7 mouse cellular contexts compared by ENCODE assay signal in genomic region chr9:108691846-108692225, GRCm38 (mm10). TPM values are rescaled to one million over a fixed set of nuclear protein-coding genes. Genes with fewer than 3 reads are reported as not detected.
A peak's percentile ranks its signal among the peaks of the same experiment; 100 is the strongest.
DNase-seq lines count a peak whose midpoint lies in the region; ATAC-seq and TF ChIP-seq lines count a peak whose summit lies in the region.

No protein-coding gene starts in this region.

- intact Hi-C loops in heart, adult 2 months (cut with DNase I): loop anchor here (5.0 kb wide), 1 partner anchor 45 kb away; the partner anchor contains the start of gene Arih2

- no peaks in the 10 kb centered on the region for H3K9me3 ChIP-seq in embryonic facial prominence, embryonic 13.5 days
- no peaks in the 10 kb centered on the region for H3K9me3 ChIP-seq in limb, embryonic 13.5 days
- no peaks in the 10 kb centered on the region for H3K9me3 ChIP-seq in midbrain, embryonic 15.5 days

- H3K27me3 ChIP-seq in embryonic facial prominence, embryonic 13.5 days: no peaks in the 10 kb centered on the region
- H3K27me3 ChIP-seq in heart, adult 2 months (ENCODE audit: control insufficient read depth, insufficient read depth, low read length): no peaks in the 10 kb centered on the region
- no peaks in the 10 kb centered on the region for H3K27me3 ChIP-seq in limb, embryonic 13.5 days
- no peaks in the 10 kb centered on the region for H3K27me3 ChIP-seq in midbrain, embryonic 15.5 days (replicated peaks)

- DNase-seq in adrenal gland, postnatal 36 days: peak; percentile 94 to 96
- DNase-seq in heart, adult 2 months: peak; percentile 92 to 94
- peak; percentile 88 to 90 for DNase-seq in kidney, adult 8-10 months
- DNase-seq in spleen, adult 18-20 months: peak; percentile 70 to 84

- peak overlapping the region; percentile 90 for H3K4me2 ChIP-seq in embryonic facial prominence, embryonic 13.5 days
- H3K4me2 ChIP-seq in limb, embryonic 13.5 days (replicated peaks): peak overlapping the region; percentile 88
- H3K4me2 ChIP-seq in midbrain, embryonic 15.5 days: peak overlapping the region; percentile 80

- peak overlapping the region; percentile 57 for H3K27ac ChIP-seq in embryonic facial prominence, embryonic 13.5 days
- peak overlapping the region; percentile 77 for H3K27ac ChIP-seq in heart, adult 2 months
- H3K27ac ChIP-seq in limb, embryonic 13.5 days: peak overlapping the region; percentile 39; the same call in 1 of the 2 replicates
- peak overlapping the region; percentile 90 for H3K27ac ChIP-seq in midbrain, embryonic 15.5 days

- H3K4me3 ChIP-seq in embryonic facial prominence, embryonic 13.5 days: peak overlapping the region; percentile 81
- H3K4me3 ChIP-seq in heart, adult 2 months: peak overlapping the region; percentile 93
- H3K4me3 ChIP-seq in limb, embryonic 13.5 days: peak overlapping the region; percentile 89
- peak overlapping the region; percentile 93 for H3K4me3 ChIP-seq in midbrain, embryonic 15.5 days

- no peaks in the 10 kb centered on the region; the same call in 1 of the 2 replicates for H3K79me2 ChIP-seq in heart, adult 2 months (replicated peaks; ENCODE audit: control insufficient read depth, insufficient read depth, low read length)

- peaks cover 18% of the 10 kb centered on the region for H3K4me1 ChIP-seq in embryonic facial prominence, embryonic 13.5 days
- H3K4me1 ChIP-seq in heart, adult 2 months (ENCODE audit: control insufficient read depth, insufficient read depth, low read length): peaks cover 5% of the 10 kb centered on the region; the same call in 1 of the 2 replicates
- peaks cover 24% of the 10 kb centered on the region for H3K4me1 ChIP-seq in limb, embryonic 13.5 days
- H3K4me1 ChIP-seq in midbrain, embryonic 15.5 days: peaks cover 45% of the 10 kb centered on the region

- WGBS in embryonic facial prominence, embryonic 13.5 days: under 1% methylated on average over 34 of the region's 42 CpGs
- 3% methylated on average over 42 of the region's 42 CpGs for WGBS in heart, adult 2 months
- WGBS in limb, embryonic 13.5 days: under 1% methylated on average over 26 of the region's 42 CpGs
- under 1% methylated on average over 42 of the region's 42 CpGs for WGBS in midbrain, embryonic 15.5 days

- TF ChIP-seq POLR2A in heart, adult 2 months (IDR thresholded peaks at IDR 0.05; ENCODE audit: insufficient read depth, low read depth, low read length): 0 out of 2 replicates have a peak, but pooled peaks have one; percentile 18

- ATAC-seq in embryonic facial prominence, embryonic 13.5 days (ENCODE audit: insufficient number of reproducible peaks, insufficient read depth, low FRiP score, low TSS enrichment, low read depth): peak; percentile 83
- ATAC-seq in limb, embryonic 13.5 days (ENCODE audit: low FRiP score, low read depth): peak; percentile 91
- peak; percentile 87 for ATAC-seq in midbrain, embryonic 15.5 days (replicated peaks)

- TF ChIP-seq CTCF in heart, adult 2 months (IDR thresholded peaks at IDR 0.05): no peak

- H3K36me3 ChIP-seq in embryonic facial prominence, embryonic 13.5 days: no peaks in the 10 kb centered on the region
- peaks cover 2% of the 10 kb centered on the region; the same call in 1 of the 2 replicates for H3K36me3 ChIP-seq in heart, adult 2 months (ENCODE audit: control insufficient read depth, insufficient read depth, low read length)
- no peaks in the 10 kb centered on the region for H3K36me3 ChIP-seq in limb, embryonic 13.5 days
- H3K36me3 ChIP-seq in midbrain, embryonic 15.5 days (replicated peaks): no peaks in the 10 kb centered on the region

- TF ChIP-seq EP300 in heart, adult 2 months (IDR thresholded peaks at IDR 0.05; ENCODE audit: insufficient read depth, low read depth, low read length): no peak

- peak overlapping the region; percentile 88 for H3K9ac ChIP-seq in embryonic facial prominence, embryonic 13.5 days
- H3K9ac ChIP-seq in heart, adult 2 months (ENCODE audit: low read depth, low read length): peak overlapping the region; percentile 93
- H3K9ac ChIP-seq in limb, embryonic 13.5 days: peak overlapping the region; percentile 84
- H3K9ac ChIP-seq in midbrain, embryonic 15.5 days: peak overlapping the region; percentile 80

RNA-seq across cellular contexts. Expression of gene Prkar2a, which starts 2.7 kb away (rescaled TPM):
- 10 to 100 TPM; 28.9 to 34.9 TPM for total RNA-seq in adrenal gland, postnatal 36 days (2021)
- polyA plus RNA-seq in embryonic facial prominence, embryonic 13.5 days (2015; fragmentation: Nextera tagmentation; extraction: Ambion mirVana): 25.6 and 27.9 TPM in 2 replicates
- 10 to 100 TPM; 78.8 to 82.8 TPM for total RNA-seq in heart, adult 2 months (2021)
- polyA plus RNA-seq in heart, adult 2 months (2012; rRNA removed): 22.9 and 42.6 TPM in 2 replicates
- polyA plus RNA-seq in limb, embryonic 13.5 days (2015; fragmentation: Nextera tagmentation; extraction: Ambion mirVana): 26.2 and 31.3 TPM in 2 replicates
- 67.7 and 68.4 TPM in 2 replicates for polyA plus RNA-seq in midbrain, embryonic 15.5 days (2015; fragmentation: Nextera tagmentation; extraction: Ambion mirVana)

RNA-seq across cellular contexts. Expression of gene Slc25a20, which starts 29.9 kb away (rescaled TPM):
- total RNA-seq in adrenal gland, postnatal 36 days (2021): 100 to 1,000 TPM; 112 to 140 TPM
- 47.1 and 48.4 TPM in 2 replicates for polyA plus RNA-seq in embryonic facial prominence, embryonic 13.5 days (2015; fragmentation: Nextera tagmentation; extraction: Ambion mirVana)
- 100 to 1,000 TPM; 190 to 203 TPM for total RNA-seq in heart, adult 2 months (2021)
- 122 and 169 TPM in 2 replicates for polyA plus RNA-seq in heart, adult 2 months (2012; rRNA removed)
- polyA plus RNA-seq in limb, embryonic 13.5 days (2015; fragmentation: Nextera tagmentation; extraction: Ambion mirVana): 45.7 and 50.4 TPM in 2 replicates
- polyA plus RNA-seq in midbrain, embryonic 15.5 days (2015; fragmentation: Nextera tagmentation; extraction: Ambion mirVana): 43.2 and 45.1 TPM in 2 replicates

RNA-seq across cellular contexts. Expression of gene Arih2, which starts 42.6 kb away (rescaled TPM):
- total RNA-seq in adrenal gland, postnatal 36 days (2021): 10 to 100 TPM; 62.2 to 65.6 TPM
- polyA plus RNA-seq in embryonic facial prominence, embryonic 13.5 days (2015; fragmentation: Nextera tagmentation; extraction: Ambion mirVana): 51.9 and 53.7 TPM in 2 replicates
- total RNA-seq in heart, adult 2 months (2021): 10 to 100 TPM; 42.5 to 45.5 TPM
- polyA plus RNA-seq in heart, adult 2 months (2012; rRNA removed): 25.9 and 40.5 TPM in 2 replicates
- polyA plus RNA-seq in limb, embryonic 13.5 days (2015; fragmentation: Nextera tagmentation; extraction: Ambion mirVana): 55.0 and 59.7 TPM in 2 replicates
- polyA plus RNA-seq in midbrain, embryonic 15.5 days (2015; fragmentation: Nextera tagmentation; extraction: Ambion mirVana): 51.7 and 53.3 TPM in 2 replicates

Comparison
In these comparisons a context has a peak if more than half of its experiments do, and no peak if none do; other contexts are left out.
1. Peak in every context shown above with its lines: DNase-seq, ATAC-seq, H3K4me3 ChIP-seq and H3K27ac ChIP-seq.
2. H3K27ac ChIP-seq: peak in every context shown above with its lines; median percentile 90 in midbrain, embryonic 15.5 days; 77 in heart, adult 2 months; 57 in embryonic facial prominence, embryonic 13.5 days; 39 in limb, embryonic 13.5 days.